Mouse (Mus musculus) frontal cortex, postnatal 10 days (tissue): ENCODE measurements around the gene Klrb1b.
"Not testable (repeated sequence)": the region's sequence is repeated elsewhere in the genome, so short reads cannot be mapped to it uniquely, and the experiment has no call there.

Source experiments
- DNase-seq, 2 experiments: peaks; one replicate each; pipeline ENCODE4 v3.0.0; 2022; ENCODE audit warnings: low spot score in 2 of 2, mixed read lengths in 1 of 2

Gene Klrb1b

DNA sequence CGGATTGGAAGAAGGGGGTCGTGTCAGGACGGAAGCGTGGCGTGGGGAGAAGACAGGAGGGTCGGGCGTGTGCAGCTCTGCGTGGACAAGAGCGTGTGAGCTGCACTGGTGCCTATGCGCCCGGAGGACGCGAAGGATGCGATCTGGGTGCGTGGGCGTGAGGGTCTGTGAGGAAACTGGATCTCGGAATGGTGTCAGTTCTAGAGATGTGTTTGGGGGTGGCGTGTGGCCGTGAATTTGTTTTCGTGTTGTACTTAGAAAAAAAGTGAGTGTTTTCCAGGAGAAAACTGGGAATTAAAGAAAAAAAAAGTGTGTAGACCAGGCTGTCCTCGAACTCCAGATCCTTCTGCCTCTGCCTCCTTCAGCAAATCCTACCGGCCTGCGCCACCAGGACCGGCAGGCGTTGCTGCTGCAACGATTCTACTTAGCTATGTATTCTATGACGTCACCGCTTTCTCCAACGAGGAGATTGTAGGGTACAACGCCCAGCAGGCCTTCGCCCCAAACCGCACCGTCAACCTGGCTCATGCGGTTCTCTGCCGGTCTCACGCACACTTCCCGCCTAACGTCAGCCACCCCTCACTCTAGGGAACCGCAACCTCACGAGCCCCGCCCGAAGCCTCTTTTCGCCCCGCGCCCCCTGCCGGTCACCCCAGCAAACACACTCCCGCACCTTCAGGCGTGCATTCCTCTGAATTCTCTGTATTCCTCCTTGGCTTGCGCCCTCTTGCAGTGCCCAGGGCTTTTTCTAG lies 26.8 kb downstream of the Klrb1b start:
- peak; percentile 78 to 87 for DNase-seq

DNA sequence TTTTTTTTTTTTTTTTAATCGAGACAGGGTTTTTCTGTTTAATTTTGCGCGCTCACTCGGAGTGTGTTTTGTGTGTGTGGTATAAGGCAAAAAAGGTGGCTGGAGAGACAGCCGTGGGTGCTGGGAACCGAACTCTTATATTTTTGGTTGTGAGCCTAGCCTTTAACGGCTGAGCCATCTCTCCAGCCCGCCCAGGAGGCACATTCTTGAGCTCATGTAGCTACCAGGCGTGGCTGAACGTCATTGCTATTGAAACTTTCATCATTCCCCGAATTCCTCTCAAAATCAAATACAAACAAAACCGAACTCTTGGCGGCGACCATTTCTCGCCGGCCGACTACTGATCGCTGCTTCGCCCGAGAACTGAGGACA lies 27.4 kb downstream of the Klrb1b start:
- peak; percentile 39 to 75 for DNase-seq

DNA sequence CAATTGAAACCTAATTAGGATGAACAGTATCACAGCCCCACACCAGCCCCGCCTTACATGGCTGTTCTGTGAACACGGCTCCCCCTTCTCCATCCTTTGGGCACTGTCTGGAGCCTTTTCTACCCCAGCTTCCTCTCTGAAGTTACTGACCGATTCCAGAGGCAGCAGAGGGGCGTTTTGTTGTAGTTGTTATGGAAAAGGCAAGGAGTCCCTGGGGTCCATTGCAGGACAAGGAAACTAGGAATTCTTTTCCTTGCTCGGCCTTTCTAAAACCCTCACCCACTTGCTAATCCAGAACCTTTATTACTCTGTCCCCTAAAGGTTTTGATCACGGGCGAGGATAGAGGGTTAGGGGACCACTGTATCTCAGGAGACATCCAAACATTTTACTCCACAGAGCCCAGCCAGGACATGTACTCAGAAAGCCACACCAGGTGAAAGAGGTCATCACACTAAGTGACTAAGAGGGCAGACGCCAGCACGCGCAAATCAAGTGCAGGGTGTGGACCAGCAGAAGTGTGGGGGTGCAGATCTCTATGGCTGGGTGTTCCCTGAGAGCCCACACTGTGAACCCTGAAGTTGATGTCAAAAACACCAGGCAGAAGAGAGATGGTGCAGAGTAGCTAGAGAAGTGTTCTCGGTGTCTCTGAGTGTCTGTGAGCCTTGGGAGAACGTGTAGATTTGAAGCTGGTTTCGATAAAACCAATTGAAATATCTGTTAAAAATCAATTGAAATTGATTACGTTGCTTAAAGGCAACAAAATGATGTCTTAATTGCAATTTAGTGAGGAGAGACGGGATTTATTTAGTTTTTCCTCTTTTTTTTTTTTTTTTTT lies 28.0 kb downstream of the Klrb1b start:
- no peak for DNase-seq

DNA sequence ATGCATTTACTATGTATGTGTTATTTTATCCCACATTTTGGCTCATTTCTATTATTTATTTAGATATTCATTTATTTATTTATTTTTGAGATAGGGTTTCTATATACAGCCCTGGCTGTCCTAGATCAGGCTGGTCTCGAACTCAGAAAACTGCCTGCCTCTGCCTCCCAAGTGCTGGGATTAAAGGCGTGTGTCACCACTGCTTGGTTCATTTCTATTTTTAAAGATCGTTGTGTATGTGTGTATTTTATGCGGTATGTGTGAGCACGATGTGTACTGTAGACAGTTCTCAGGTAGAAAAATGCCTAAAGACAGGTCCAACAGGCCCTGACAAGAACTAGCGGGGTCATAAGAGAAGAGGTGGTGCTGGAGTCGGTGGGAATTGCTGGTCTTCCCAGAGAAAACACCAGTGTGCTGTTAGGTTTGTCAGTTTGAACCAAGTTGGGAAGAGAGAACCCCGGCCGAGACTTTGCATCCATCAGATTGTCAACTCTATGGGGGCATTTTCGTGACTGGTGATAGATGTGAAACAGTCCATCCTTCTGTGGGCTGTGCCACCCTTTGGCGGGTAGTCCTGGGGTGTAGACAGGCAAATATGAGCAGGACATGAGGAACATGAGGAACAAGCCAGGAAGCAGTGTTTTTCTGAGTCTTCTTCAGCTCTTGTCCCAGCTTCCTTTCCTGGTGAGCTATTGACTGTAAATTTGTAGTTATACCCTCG lies 28.8 kb downstream of the Klrb1b start:
- no peak for DNase-seq

DNA sequence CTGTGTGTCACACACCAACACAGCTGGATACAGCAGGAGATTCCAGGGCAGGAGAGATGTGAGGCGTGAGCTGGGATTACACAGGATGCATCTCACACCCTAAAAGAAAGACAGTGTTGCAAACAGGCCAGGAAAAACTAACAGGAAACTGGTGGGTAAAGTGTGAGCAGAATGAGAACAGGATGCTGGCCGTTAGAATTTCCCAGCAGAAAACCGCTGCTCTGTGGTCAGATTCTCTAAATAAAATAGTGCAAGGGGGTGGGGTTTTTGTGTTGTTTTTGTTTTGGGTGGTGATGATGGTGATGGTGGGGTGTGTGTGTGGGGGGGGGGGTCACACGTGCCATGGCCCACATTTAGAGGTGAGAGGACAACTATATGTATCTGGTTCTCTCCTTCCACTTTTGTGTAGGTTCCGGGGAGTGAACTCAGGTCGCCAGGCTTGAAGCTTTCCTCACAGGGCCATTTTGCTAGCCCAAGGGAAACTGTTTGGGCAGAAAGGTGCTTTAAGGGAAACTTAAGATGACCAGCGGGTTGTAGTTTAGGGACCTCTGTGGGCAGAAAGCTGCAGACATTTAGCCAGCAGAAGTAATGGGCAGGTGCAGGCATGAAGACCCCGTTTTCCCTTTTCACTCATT lies 29.7 kb downstream of the Klrb1b start:
- no peak for DNase-seq

DNA sequence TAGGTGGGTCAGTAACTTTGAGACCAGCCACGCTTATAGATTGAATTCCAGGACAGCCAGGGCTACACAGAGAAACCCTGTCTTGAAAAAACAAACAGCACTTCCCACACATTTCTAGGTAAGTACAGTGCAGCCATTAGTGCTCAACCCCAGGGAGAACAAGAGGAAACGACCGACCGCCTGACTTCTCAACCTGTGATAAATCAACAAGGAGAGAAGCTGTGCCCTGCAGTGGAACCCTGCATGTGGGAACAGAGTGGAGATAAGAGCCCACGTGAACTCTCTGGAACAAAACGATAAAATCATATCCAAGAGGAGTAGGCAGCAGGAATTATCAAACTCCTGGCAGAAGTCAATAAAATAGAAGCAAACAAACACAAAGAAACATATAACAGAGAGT lies 32.4 kb downstream of the Klrb1b start:
- DNase-seq, result no peak

DNA sequence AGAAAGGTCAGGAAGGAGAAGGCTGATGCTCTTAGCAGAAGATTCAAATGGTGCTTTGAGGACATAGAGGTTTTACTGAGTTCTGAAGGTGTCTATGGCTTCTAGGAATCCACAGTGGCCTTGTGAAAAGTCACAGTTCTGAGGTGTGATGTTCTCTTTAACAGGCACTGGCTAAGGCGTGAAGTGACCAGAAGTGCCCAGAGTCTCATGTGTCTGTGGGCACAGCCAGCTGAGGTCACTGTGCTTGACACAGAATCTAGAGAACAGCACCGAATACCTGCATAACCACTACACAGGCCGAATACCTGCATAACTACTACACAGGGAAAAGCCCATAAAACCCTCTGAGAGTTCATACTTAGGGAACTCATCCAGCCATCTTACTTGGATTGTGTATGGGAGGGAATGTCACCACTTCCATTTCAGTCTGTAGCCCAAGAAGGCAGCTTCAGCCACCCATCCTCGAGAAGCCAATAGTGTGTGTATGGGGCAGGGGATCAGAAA lies 35.6 kb downstream of the Klrb1b start:
- not testable (repeated sequence) for DNase-seq

DNA sequence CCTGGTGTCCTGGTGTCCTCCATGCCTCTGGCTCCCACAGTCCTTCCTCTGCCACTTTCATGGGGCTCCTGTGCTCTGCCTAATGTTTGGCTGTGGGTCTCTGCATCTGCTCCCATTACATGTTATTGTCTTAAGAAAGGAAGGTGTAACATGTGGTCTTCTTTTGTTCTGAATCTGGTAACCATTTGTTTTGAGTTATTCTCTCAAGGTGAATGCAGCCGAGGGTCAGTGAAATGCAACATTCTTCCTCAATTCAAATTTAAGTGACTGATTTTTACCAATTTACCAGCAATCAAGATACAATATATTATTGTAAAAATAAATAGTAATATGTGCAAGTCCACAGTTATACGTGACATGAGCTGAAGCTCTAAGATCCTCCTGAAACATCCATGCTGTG lies 37.0 kb downstream of the Klrb1b start, which contains the start of gene Klrb1c:
Klrb1c (minus strand) TSS at position 101 of the 400 bp plus-strand sequence.
- no peak for DNase-seq

DNA sequence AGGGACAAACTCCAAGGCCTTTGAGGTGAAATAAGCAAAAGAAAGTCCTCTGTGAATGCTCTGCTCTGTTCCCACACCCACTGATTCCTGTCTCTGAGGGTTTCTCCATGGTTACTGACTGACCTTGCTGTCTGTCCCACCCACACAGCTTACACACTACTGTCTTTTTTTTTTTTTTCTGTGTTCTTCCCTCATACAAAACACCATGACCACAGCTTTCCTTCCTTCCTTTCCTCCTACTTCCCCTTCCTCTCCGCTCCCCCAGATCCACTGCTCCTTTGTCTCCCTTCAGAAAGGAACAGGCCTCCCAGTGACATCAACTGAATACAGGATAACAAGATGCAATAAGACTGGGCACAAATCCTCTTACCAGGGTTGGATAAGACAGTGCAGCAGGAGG lies 37.6 kb downstream of the Klrb1b start:
- no peak for DNase-seq

DNA sequence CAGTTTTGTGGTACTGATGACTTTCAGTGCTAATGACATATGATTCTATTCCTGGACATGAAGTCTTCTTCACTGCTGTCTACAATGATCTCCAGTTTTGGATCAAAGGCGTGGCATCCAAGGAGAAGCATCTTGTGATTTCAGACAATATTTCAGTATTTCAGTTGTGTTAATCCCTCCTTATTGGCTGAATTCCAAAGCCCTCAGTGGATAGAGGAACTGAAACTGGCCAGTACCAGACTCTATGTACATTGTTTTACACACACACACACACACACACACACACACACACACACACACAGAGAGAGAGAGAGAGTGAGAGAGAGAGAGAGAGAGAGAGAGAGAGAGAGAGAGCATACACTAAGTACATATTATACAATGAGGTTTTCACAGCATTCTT lies 39.7 kb downstream of the Klrb1b start:
- DNase-seq, result not testable (repeated sequence)

DNA sequence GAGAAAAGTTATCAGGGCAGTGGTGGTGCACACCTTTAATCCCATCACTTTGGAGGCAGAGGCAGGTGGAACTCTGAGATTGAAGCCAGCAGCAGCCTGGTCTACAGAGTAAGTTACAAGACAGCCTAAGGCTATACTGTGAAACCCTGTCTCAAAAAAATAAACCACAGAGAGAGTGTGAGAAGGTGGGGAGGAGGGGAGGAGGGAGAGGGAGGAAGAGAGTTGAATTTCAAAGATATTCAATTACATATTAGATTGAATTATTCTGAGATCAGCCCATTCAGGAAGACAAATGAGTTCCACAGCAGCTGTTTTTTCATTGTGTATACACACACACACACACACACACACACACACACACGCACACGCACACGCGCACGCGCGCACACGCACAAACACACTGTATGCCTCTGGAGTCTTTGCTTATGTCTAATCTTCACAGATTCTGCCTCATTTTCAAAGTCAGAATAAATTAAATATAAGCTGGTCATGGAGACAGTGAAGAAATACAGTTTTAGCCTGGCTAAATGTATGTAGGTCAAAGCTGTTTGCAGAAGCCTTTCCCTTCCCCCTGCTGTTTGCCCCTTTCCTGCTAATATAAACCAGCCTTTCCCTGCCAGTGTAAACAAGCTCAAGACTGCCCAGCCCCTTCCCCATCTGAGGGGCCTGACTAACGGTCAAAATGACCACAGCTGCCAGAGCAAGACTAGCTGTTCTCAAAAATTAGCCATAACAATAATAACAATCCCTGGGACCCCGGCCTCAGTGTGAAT lies 56.5 kb downstream of the Klrb1b start:
- no peak for DNase-seq

DNA sequence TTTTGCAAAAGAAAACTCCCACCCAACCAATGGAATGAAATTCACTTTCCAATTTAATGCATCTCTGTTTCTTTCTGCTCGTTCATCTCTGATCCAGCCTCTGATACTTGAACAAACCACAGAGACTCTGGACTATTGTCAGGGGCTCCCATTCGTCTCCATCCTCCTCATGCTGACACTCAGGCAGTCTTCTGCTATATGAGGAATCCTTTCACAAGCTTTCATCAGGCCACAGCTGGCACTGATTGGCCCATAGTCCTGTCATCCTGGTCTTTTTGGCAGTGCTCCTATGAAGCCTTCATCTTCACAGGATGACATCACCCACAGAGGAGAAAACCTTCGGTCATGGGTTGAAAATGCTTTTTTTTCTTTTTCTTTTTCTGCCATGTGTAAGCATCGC lies 58.1 kb downstream of the Klrb1b start:
- no peak for DNase-seq

DNA sequence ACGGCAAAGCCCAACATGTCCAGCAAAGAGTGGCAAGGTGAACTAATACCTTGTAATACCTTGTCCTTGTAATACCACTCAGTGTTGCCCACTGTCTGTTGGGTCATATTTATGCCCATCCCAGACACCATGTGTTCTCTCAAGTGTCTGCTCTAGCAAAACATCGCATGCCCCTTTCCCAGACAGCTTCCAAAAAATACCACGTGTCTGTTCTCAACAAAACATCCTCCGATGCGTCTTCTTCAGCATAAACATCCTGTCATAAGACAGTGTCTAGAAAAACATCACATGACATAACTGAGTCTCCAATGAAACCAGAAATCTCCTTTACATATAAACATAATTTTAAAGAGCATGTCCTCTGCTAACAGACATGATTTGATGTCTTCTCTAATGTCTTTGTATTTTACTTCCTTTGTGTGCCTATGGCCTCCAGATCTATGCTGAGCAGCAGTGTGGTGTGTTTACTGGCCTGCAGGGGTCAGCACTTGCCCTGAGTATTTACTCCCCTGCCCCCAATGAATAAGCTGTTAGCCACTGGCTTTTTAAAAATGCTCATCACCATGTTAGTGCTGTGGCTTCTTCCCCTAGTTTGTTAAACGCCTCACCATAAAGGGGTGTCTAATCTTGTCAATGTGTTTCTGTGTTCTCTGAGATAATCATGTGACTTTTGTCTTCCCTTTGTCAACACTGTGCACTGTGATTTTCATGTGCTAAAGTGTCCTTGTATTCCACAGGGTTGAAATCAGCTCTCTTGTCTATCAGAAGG lies 59.5 kb downstream of the Klrb1b start:
- not testable (repeated sequence) for DNase-seq

DNA sequence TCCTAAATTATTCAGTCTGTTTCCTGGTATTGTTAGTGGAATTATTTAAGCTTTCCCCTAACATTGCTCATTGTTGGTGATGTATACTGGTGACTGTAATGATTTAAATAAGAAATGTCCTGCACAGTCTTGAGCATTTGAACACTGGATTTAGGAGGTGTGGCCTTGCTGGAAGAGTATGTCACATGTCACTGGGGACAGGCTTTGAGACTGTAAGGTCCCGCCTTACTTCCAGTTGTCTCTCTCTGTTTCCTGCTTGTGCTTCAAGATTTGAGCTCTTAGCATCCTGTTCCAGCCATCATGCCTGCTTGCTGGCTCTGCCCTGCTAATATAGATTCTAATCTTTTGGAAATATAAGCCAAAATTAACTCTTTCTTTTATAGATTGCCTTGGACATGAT lies 60.9 kb downstream of the Klrb1b start:
- DNase-seq, result no peak

DNA sequence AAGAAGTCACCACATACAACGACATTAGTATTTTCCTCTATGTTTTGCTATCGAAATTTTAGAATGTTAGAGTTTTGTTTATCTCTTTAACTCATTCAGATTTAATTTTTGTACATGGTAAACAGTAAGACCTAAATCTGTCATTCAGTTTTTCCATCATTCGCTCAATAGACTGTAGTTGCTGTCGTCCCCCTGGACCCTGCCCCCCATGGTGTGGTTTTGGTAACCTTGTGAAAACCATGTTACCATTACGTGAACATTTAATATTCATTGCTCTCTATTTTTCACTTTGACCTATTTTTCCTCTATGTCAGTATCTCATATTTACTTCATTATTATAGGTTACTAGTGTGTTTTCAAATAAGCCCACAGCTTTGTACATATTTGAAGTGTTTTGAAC lies 61.5 kb downstream of the Klrb1b start:
- DNase-seq, result no peak

DNA sequence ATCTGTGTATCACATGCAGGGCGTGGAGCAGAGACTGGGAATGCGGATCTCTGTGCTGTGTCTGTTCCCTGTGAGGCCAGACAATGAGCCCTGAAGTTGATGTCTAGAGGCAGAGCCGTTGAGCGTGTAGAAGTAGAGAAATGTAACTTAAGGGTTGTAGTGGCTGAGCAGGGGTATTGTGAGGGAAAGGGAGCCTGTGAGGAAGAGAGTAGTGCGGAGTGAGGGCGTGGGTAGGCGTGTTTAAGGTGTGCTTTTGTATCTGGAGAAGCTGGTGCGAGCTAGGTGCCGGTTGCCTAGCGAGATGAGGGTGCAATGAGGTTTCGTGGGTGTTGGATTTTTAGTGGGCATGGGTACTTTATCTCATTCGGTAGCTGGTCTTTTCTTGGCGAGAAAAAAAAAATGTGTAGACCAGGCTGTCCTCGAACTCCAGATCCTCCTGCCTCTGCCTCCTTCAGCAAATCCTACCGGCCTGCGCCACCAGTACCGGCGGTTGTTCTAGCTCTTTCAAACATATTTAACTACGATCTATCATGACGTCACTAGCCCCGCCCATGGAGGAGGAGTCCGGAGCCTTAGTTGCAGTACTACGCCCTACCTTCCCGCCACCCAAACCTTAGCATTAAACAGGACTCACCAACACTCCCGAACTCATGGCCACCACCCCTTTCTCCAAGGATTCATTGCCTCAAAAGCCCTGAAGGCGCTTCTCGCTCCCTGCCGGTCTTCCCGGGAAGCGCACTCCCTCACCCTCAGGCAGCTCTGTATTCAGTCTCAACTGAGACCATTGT lies 62.2 kb downstream of the Klrb1b start:
- DNase-seq, result peak; percentile 95 to 98
